Mouse (Mus musculus): ENCODE results near the gene Myh9.

Gene Myh9

GRCm38 (mm10) chr15:77806565-77807263 lies 35.3 kb downstream of the Myh9 start:
- WGBS: 48% methylated on average over 13 of the region's 13 CpGs

GRCm38 (mm10) chr15:77805657-77806056 lies 36.3 kb downstream of the Myh9 start:
- 49% methylated on average over 4 of the region's 4 CpGs for WGBS

- 69% methylated on average over 9 of the region's 9 CpGs for WGBS
Measured at GRCm38 (mm10) chr15:77804949-77805348, 37.0 kb downstream of the Myh9 start.

GRCm38 (mm10) chr15:77804460-77804859 lies 37.5 kb downstream of the Myh9 start:
- 71% methylated on average over 6 of the region's 6 CpGs for WGBS

- 32% methylated on average over 3 of the region's 3 CpGs for WGBS
Measured at GRCm38 (mm10) chr15:77803747-77804146, 38.2 kb downstream of the Myh9 start.

- 91% methylated on average over 4 of the region's 4 CpGs for WGBS
Measured at GRCm38 (mm10) chr15:77802992-77803391, 39.0 kb downstream of the Myh9 start.

GRCm38 (mm10) chr15:77801188-77801587 lies 40.8 kb downstream of the Myh9 start:
- 69% methylated on average over 4 of the region's 4 CpGs for WGBS

GRCm38 (mm10) chr15:77799491-77800474 lies 42.2 kb downstream of the Myh9 start:
- WGBS: 84% methylated on average over 8 of the region's 8 CpGs

- 24% methylated on average over 14 of the region's 14 CpGs for WGBS
Measured at GRCm38 (mm10) chr15:77798664-77799490, 43.1 kb downstream of the Myh9 start.

GRCm38 (mm10) chr15:77797609-77798411 lies 44.2 kb downstream of the Myh9 start:
- 58% methylated on average over 14 of the region's 14 CpGs for WGBS

GRCm38 (mm10) chr15:77796409-77797035 lies 45.5 kb downstream of the Myh9 start:
- 92% methylated on average over 26 of the region's 26 CpGs for WGBS

GRCm38 (mm10) chr15:77794908-77795356 lies 47.0 kb downstream of the Myh9 start:
- 89% methylated on average over 13 of the region's 13 CpGs for WGBS

- WGBS: 76% methylated on average over 13 of the region's 13 CpGs
Measured at GRCm38 (mm10) chr15:77794138-77794907, 47.7 kb downstream of the Myh9 start.

GRCm38 (mm10) chr15:77793554-77793953 lies 48.4 kb downstream of the Myh9 start:
- whole genome bisulfite sequencing: 48% methylated on average over 7 of the region's 7 CpGs

GRCm38 (mm10) chr15:77793094-77793493 lies 48.9 kb downstream of the Myh9 start:
- WGBS: 91% methylated on average over 4 of the region's 4 CpGs

GRCm38 (mm10) chr15:77792056-77792455 lies 49.9 kb downstream of the Myh9 start:
- WGBS: 74% methylated on average over 9 of the region's 9 CpGs

GRCm38 (mm10) chr15:77790656-77791405 lies 51.1 kb downstream of the Myh9 start:
- 86% methylated on average over 21 of the region's 21 CpGs for WGBS

GRCm38 (mm10) chr15:77789186-77789585 lies 52.8 kb downstream of the Myh9 start:
- WGBS: 73% methylated on average over 3 of the region's 3 CpGs

- 57% methylated on average over 6 of the region's 6 CpGs for WGBS
Measured at GRCm38 (mm10) chr15:77788356-77788755, 53.6 kb downstream of the Myh9 start.

Measured in cerebral cortex, adult 2 months (tissue).